Mouse (Mus musculus): ENCODE measurements around the gene Vmn1r213. TPM values are rescaled to one million over a fixed set of nuclear protein-coding genes. Genes with fewer than 3 reads are reported as not detected.

The Vmn1r213 gene
- polyA plus RNA-seq (2015; fragmentation: Nextera tagmentation; extraction: Ambion mirVana): not detected in 2 replicates

- no peak within 1 kb of the TSS for H3K4me2 ChIP-seq
- H3K4me3 ChIP-seq: no peak within 1 kb of the TSS
- H3K9ac ChIP-seq: no peak within 1 kb of the TSS
- no peaks in the 10 kb centered on the region for H3K4me1 ChIP-seq (replicated peaks)
- WGBS: 82% methylated on average over 1 of the region's 1 CpGs
- no peak within 1 kb of the TSS for H3K27ac ChIP-seq (replicated peaks)
- H3K36me3 ChIP-seq: no peaks in the 10 kb centered on the region
- no peaks in the 10 kb centered on the region for H3K9me3 ChIP-seq
- no peak for ATAC-seq (ENCODE audit: low read depth)
- no peaks in the 10 kb centered on the region for H3K27me3 ChIP-seq
Observed at GRCm38 (mm10) chr13:23007356-23007755, at the start of gene Vmn1r213. TSS of gene Vmn1r213 (plus strand) at chr13:23007656.

GRCm38 (mm10) chr13:22990214-22990891 is 17.1 kb upstream of the Vmn1r213 start:
- Histone ChIP-seq H3K4me1 (replicated peaks) (no peaks in the 10 kb centered on the region), H3K4me2 (no peak overlapping the region), H3K9me3 (no peaks in the 10 kb centered on the region), H3K4me3 (no peak overlapping the region), H3K27ac (replicated peaks) (no peak overlapping the region), H3K9ac (no peak overlapping the region), H3K27me3 (no peaks in the 10 kb centered on the region), H3K36me3 (no peaks in the 10 kb centered on the region)
- no peak for ATAC-seq (ENCODE audit: low read depth)
- 93% methylated on average over 11 of the region's 11 CpGs for WGBS

GRCm38 (mm10) chr13:22992178-22992700 is 15.2 kb upstream of the Vmn1r213 start:
- ATAC-seq (ENCODE audit: low read depth): no peak
- Histone ChIP-seq H3K27me3 (no peaks in the 10 kb centered on the region), H3K36me3 (no peaks in the 10 kb centered on the region), H3K4me3 (no peak overlapping the region), H3K4me2 (no peak overlapping the region), H3K9me3 (no peaks in the 10 kb centered on the region), H3K27ac (replicated peaks) (no peak overlapping the region), H3K4me1 (replicated peaks) (no peaks in the 10 kb centered on the region), H3K9ac (no peak overlapping the region)
- 29% methylated on average over 1 of the region's 1 CpGs for WGBS

DNA sequence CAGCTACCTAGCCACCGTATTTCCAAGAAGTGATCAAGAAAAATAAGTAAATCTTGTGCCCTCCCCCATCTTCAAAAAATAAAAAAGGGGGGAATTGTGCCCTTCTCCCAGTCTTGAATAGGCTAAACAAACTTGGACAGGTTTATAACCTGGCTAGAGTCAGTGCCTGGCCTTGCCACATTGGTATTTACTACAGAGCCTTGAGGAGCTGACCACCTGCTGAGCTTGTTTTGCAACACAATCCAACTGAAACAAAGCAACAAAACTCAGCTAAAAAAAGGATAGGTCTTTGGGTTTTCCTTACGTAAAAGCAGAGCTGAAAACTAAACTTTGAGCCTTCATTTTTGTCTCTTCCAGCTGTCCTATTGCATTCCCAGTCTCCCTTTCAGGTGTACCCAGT is 14.7 kb upstream of the Vmn1r213 start:
- 43% methylated on average over 2 of the region's 2 CpGs for WGBS
- H3K27me3 ChIP-seq: no peaks in the 10 kb centered on the region

GRCm38 (mm10) chr13:23018158-23018557 is 10.7 kb downstream of the Vmn1r213 start:
- no peaks in the 10 kb centered on the region for H3K27me3 ChIP-seq
- no peak overlapping the region for H3K9ac ChIP-seq
- no peak overlapping the region for H3K27ac ChIP-seq (replicated peaks)
- no peak overlapping the region for H3K4me3 ChIP-seq
- no peak for ATAC-seq (ENCODE audit: low read depth)
- H3K9me3 ChIP-seq: no peaks in the 10 kb centered on the region
- no peaks in the 10 kb centered on the region for H3K36me3 ChIP-seq
- H3K4me1 ChIP-seq (replicated peaks): no peaks in the 10 kb centered on the region
- no peak overlapping the region for H3K4me2 ChIP-seq

More for the DNA sequence above, 14.7 kb upstream of the Vmn1r213 start:
- ATAC-seq (ENCODE audit: low read depth): no peak
- no peak overlapping the region for H3K4me3 ChIP-seq
- H3K9me3 ChIP-seq: no peaks in the 10 kb centered on the region
- H3K27ac ChIP-seq (replicated peaks): no peak overlapping the region
- no peak overlapping the region for H3K4me2 ChIP-seq
- no peaks in the 10 kb centered on the region for H3K4me1 ChIP-seq (replicated peaks)
- H3K36me3 ChIP-seq: no peaks in the 10 kb centered on the region
- no peak overlapping the region for H3K9ac ChIP-seq

GRCm38 (mm10) chr13:23024812-23025211 is 17.4 kb downstream of the Vmn1r213 start:
- H3K4me3 ChIP-seq: no peak overlapping the region
- H3K9ac ChIP-seq: no peak overlapping the region
- H3K27me3 ChIP-seq: no peaks in the 10 kb centered on the region
- H3K4me2 ChIP-seq: no peak overlapping the region
- H3K4me1 ChIP-seq (replicated peaks): no peaks in the 10 kb centered on the region
- no peak overlapping the region for H3K27ac ChIP-seq (replicated peaks)
- ATAC-seq (ENCODE audit: low read depth): no peak
- H3K36me3 ChIP-seq: no peaks in the 10 kb centered on the region
- no peaks in the 10 kb centered on the region for H3K9me3 ChIP-seq

DNA sequence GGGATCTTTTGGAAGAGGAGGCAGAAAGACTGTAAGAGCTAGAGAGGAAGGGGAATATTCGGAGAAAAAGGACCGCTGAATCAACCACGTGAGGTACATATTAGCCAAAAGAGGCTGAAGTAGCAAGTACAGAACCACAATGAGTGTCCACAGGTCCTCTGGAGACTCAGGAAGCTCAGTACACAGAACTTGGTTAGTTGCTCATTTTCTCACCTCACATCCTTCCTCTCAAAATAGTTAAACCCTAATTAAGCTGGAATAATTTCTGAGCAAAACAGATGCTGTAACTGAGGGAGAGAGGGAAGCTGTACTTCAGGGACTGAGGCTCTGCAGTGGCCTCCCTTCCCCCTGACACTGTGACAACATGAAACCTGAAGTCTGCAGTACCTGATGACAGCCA is 22.7 kb downstream of the Vmn1r213 start, which contains the start of gene Vmn1r214:
Gene Vmn1r214 (plus strand): TSS at position 301 of the 400 bp plus-strand sequence.
- Histone ChIP-seq H3K27ac (replicated peaks) (no peak within 1 kb of the TSS), H3K4me3 (no peak within 1 kb of the TSS), H3K9ac (no peak within 1 kb of the TSS), H3K4me1 (replicated peaks) (no peaks in the 10 kb centered on the region), H3K9me3 (no peaks in the 10 kb centered on the region), H3K4me2 (no peak within 1 kb of the TSS), H3K36me3 (no peaks in the 10 kb centered on the region), H3K27me3 (no peaks in the 10 kb centered on the region)
- WGBS: 76% methylated on average over 3 of the region's 3 CpGs
- no peak for ATAC-seq (ENCODE audit: low read depth)

- no peaks in the 10 kb centered on the region for H3K36me3 ChIP-seq
- no peaks in the 10 kb centered on the region for H3K4me1 ChIP-seq (replicated peaks)
- H3K4me3 ChIP-seq: no peak overlapping the region
- no peak overlapping the region for H3K4me2 ChIP-seq
- no peak overlapping the region for H3K9ac ChIP-seq
- H3K27me3 ChIP-seq: no peaks in the 10 kb centered on the region
- no peaks in the 10 kb centered on the region for H3K9me3 ChIP-seq
- no peak overlapping the region for H3K27ac ChIP-seq (replicated peaks)
- no peak for ATAC-seq (ENCODE audit: low read depth)
- 44% methylated on average over 1 of the region's 1 CpGs for WGBS
Observed at GRCm38 (mm10) chr13:23057778-23058177, 50.3 kb downstream of the Vmn1r213 start.

Other genes starting within 250 kb of the Vmn1r213 start
- not detected in 2 replicates for gene Vmn1r208, start 230.3 kb upstream of the Vmn1r213 start, polyA plus RNA-seq (2015; fragmentation: Nextera tagmentation; extraction: Ambion mirVana)
- gene Vmn1r209, start 198.0 kb upstream of the Vmn1r213 start, polyA plus RNA-seq (2015; fragmentation: Nextera tagmentation; extraction: Ambion mirVana): not detected in 2 replicates
- gene Vmn1r210, start 176.3 kb upstream of the Vmn1r213 start, polyA plus RNA-seq (2015; fragmentation: Nextera tagmentation; extraction: Ambion mirVana): not detected in 2 replicates
- gene Vmn1r211, start 150.1 kb upstream of the Vmn1r213 start, polyA plus RNA-seq (2015; fragmentation: Nextera tagmentation; extraction: Ambion mirVana): not detected in 2 replicates
- not detected in 2 replicates for gene Vmn1r212, start 123.5 kb upstream of the Vmn1r213 start, polyA plus RNA-seq (2015; fragmentation: Nextera tagmentation; extraction: Ambion mirVana)
- not detected in 2 replicates for gene Vmn1r214, start 22.8 kb downstream of the Vmn1r213 start, polyA plus RNA-seq (2015; fragmentation: Nextera tagmentation; extraction: Ambion mirVana)
- gene Vmn1r215, start 60.4 kb downstream of the Vmn1r213 start, polyA plus RNA-seq (2015; fragmentation: Nextera tagmentation; extraction: Ambion mirVana): not detected in 2 replicates
- gene Vmn1r217, start 110.6 kb downstream of the Vmn1r213 start, polyA plus RNA-seq (2015; fragmentation: Nextera tagmentation; extraction: Ambion mirVana): not detected in 2 replicates
- gene Vmn1r218, start 125.5 kb downstream of the Vmn1r213 start, polyA plus RNA-seq (2015; fragmentation: Nextera tagmentation; extraction: Ambion mirVana): not detected in 2 replicates
- not detected in 2 replicates for gene Vmn1r219, start 151.7 kb downstream of the Vmn1r213 start, polyA plus RNA-seq (2015; fragmentation: Nextera tagmentation; extraction: Ambion mirVana)
- gene Vmn1r220, start 180.3 kb downstream of the Vmn1r213 start, polyA plus RNA-seq (2015; fragmentation: Nextera tagmentation; extraction: Ambion mirVana): not detected in 2 replicates
- gene Vmn1r221, start 206.5 kb downstream of the Vmn1r213 start, polyA plus RNA-seq (2015; fragmentation: Nextera tagmentation; extraction: Ambion mirVana): not detected in 2 replicates
- gene Vmn1r222, start 228.3 kb downstream of the Vmn1r213 start, polyA plus RNA-seq (2015; fragmentation: Nextera tagmentation; extraction: Ambion mirVana): not detected in 2 replicates
- not detected in 2 replicates for gene Vmn1r223, start 239.5 kb downstream of the Vmn1r213 start, polyA plus RNA-seq (2015; fragmentation: Nextera tagmentation; extraction: Ambion mirVana)

All from neural tube, embryonic 13.5 days (tissue).